Mouse (Mus musculus) cerebellum, adult 8-10 months (tissue): ENCODE measurements at regions not wholly inside any gene's neighbourhood (a gene's known extent, or its start where the extent isn't known, plus 50 kb on each side); places are given as distances from the start of the nearest gene placed in this dataset.
"Not testable (repeated sequence)": the region's sequence is repeated elsewhere in the genome, so short reads cannot be mapped to it uniquely, and the experiment has no call there.

ENCODE experiments used
- DNase-seq: peaks from one replicate; pipeline ENCODE4 v3.0.0; 2022

GRCm38 (mm10) chr2:53632816-53633474, 441.4 kb downstream of the Arl6ip6 start:
- DNase-seq: not testable (repeated sequence)

DNA sequence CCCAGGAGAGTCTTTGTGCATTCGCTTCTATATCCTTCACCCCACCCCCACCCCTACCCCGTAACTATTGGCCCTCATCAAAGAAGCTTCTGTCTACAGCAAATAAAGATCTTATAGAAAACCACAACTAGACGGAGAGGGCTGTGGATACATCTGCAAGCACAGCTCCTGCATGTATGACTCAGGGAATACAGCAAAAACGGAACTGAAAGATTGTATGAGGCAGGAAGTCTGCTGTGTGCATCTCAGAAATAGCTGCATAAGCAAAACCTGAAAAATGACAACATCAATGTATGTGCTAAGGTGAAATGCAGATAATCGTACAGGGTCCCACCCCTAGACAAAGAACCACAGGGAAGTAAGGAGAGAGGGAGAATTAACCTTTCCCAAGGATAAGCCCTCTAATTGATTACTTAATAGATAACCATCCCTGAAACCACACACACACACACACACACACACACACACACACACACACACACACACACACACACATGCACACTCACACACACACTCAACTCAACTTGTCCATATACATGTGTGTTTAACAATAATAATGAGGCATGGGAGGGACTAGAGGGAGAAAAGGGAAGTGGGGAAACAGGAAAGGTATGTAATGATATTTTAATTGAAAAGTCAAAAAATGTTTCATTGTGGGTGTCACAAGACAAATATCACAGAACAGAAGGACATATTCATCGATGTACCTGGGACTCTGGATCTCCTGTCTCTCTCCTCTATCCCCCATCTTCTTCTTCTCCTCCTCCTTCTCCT, 416.6 kb downstream of the Rprm start:
- no peak for DNase-seq

DNA sequence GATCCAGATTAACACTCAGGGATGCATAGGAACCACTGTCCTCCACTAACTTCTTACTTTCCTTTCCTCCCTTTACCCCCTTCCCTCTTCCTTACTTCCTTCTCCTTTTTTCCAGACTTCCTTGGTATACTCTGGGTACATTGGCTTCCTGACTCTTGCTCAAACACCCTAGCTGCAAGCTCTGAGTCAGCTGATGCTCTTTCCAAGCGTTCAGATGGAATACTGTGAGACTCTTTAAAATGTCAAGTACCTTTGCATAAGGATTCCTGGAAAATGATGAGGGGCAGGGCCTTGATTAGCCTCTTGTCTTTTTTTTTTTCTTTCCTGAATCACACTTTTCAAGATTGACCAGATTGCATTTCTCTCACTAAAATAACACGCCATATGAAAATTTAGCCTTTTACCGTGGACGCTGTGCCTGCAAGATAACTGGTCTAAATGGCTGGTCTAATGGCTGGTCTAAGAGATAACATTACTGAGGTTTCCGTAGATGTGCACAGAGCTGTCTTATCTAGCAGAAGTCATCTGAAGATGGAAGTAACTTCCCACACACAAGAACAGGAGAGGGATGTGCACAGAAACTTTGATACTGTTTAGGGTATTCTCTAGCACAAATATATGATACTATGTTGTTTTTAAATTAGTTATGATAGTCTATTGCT, 404.9 kb downstream of the Rprm start:
- no peak for DNase-seq

DNA sequence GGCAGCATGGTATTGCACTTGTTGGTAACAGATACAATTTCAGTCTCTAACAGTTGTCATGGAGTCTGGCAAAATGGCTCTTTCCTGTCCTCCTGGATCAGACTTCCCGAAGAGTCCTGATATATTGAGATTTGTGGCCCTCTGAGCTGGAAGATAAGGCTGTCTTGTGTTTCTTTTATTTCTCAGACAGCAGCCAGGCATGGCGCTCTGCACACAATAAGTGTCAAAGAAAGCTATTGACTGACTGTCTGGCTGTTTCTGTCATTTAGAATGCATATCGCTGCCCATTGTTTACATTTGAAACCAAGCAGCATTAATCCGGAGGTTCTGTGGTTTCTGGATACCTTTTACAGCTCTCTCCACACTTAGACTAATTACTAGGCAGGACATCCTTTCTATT, 402.8 kb downstream of the Rprm start:
- DNase-seq: no peak

- DNase-seq: no peak
These were observed 398.1 kb downstream of the Rprm start for GRCm38 (mm10) chr2:53687281-53687680.

DNA sequence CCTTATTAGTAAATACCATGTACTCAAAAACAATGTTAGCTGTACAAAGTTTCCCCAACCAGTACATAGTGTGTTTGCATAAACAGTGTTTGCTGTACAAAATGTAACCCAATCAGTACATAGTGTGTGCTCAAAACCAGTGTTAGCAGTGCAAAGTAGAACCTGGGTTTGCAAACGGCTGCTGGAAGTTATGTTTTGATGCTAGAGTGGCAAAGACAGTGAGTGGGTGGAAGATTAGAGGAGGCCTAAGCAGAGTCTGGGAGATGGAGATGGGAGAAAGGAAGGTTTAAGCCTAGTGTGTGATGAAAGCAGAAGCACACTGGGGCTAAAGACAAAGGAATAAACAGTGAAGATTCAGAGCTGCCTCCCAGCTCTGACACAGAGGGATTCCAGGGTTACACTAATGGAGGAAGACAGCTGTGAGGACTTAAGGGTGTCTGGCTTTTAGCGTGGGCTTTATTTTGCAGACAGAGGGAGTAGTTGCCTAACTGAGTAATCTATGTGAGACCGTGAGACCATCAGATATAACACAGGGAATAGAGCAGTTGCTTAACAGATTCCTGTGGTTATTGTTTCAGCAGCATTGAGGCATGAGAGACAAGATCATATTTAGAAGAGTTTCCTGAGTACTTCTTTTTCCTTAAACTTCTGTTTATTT, 396.0 kb downstream of the Rprm start:
- no peak for DNase-seq

GRCm38 (mm10) chr2:53691580-53692118, 393.7 kb downstream of the Rprm start:
- no peak for DNase-seq

DNA sequence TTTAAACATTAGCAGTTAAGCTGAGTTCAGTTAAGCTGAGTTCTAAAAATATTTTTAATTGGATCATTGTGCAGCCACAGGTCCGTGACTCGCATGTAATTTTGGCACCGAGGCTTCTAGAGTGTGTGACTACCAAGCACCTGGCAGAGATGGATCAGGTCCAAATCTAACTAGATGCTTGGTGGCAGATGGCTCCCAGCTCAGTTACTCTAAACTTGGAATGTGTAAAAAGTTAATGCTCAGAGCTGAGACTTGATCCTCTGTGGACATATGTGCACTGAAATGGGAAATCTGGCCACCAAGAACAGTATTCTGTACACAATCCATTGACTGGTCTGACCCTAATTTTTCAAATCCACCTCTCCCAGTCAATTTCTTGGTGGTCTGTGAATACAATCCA, 374.1 kb downstream of the Rprm start:
- DNase-seq: peak; percentile 44

- DNase-seq: no peak
These were observed 372.2 kb downstream of the Rprm start for GRCm38 (mm10) chr2:53713106-53713640.

- no peak for DNase-seq
These were observed 370.3 kb downstream of the Rprm start for GRCm38 (mm10) chr2:53715017-53715416.

GRCm38 (mm10) chr2:53723231-53723630, 362.1 kb downstream of the Rprm start:
- DNase-seq: no peak

GRCm38 (mm10) chr2:53728693-53729092, 356.7 kb downstream of the Rprm start:
- DNase-seq: no peak

DNA sequence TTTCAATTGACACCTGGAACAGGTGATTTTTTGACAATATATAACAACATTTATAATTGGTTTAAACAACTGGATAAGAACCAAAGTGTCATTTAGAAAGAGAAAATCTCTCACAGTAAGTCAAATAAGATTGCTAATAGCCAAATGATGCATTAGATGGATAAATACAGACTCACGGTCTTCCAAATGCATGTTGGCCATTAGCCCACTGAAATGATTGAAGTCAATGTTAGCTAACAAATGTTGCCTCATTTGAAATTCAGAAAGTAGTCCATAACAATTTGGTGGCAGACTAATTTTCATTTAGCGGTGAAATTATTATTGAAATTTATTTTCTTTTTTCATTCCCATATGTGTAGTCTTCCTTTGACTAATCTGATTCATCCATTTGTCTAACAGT, 354.9 kb downstream of the Rprm start:
- DNase-seq: no peak

- no peak for DNase-seq
These were observed 321.9 kb downstream of the Rprm start for GRCm38 (mm10) chr2:53763486-53763885.

DNA sequence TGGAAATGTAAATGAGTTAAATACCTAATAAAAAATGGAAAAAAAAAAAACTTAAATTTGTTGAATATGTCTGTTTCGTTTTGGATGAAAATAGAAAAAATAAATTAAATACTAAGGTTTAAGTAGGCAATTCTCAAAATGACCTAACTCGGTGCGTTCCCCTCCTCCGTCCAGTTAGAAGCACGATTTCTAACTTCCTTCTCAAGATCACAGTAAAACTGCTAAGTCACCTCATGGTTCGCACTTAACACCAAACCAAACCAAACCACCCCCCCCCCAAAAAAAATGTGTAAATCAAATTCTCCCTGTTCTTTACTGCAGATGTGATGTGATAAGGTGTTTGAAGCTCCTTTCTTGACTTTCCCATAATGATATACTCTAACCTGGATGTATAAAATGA, 303.3 kb downstream of the Rprm start:
- DNase-seq: not testable (repeated sequence)

- not testable (repeated sequence) for DNase-seq
These were observed 296.8 kb downstream of the Rprm start for GRCm38 (mm10) chr2:53788599-53788998.

DNA sequence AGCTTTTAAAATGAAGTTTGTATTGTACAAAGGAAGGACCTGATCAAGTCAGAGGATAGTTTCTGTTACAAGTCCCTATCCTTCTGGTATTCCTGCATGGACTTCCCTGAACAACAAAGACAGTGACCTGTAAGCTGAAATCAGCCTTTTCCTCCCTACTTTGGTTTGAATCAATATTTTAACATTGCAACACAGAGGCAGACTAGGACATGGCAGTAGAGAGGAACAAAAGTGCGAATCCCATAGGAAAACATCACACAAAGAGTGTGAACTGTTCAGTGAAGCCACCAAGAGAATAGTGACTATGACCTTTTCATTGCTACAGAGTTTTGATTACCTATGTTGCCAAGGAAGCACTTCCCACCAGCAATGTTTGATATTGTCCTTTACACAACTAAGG, 288.7 kb downstream of the Rprm start:
- DNase-seq: no peak

GRCm38 (mm10) chr2:53803666-53804065, 281.7 kb downstream of the Rprm start:
- DNase-seq: no peak

DNA sequence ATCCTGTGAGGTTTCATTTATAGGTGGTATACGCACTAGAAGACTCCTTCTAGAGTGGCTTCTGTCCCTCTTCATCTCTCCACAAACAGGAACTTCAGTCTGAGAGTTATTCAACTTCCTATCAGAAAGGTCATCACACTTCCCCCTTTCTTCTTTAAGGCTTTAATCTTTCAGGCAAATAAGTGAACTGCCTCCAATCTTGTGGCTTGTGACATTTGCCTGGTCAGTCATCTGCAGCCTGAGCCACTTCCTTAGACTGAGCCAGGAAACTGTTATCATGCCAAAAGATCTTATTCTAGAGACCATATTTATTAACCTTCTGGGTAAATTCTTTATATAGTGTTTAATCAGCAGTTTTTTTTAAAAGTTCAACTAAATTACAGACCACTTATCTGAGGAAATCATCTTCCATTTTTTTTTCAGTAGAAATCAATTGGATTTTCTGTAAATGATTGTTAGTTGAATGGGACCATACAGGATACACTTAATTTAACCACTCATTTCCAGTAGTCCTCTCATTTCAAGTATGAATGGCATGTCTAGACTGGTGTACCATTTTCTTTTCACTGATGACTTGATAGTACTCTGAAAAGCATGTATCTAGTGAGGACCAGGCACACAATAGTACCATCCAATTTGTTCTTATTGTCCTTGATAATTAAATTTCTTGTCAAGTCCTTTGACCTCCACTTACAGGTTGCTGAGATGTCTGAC, 234.4 kb downstream of the Rprm start:
- DNase-seq: no peak
